Mouse (Mus musculus) bone marrow macrophage, adult 2 months (primary cell): ENCODE data around the gene Fabp3.

Experiments used
- CTCF ChIP-seq: IDR thresholded peaks from 2 replicates; pipeline ENCODE4 v1.5.1; 2012; ENCODE audit warnings: low read depth, mild to moderate bottlenecking, low read length, moderate library complexity
- POLR2A ChIP-seq: IDR thresholded peaks from 2 replicates; pipeline ENCODE4 v1.6.1; 2012; ENCODE audit warnings: mild to moderate bottlenecking, low read depth, low read length, borderline replicate concordance

DNA sequence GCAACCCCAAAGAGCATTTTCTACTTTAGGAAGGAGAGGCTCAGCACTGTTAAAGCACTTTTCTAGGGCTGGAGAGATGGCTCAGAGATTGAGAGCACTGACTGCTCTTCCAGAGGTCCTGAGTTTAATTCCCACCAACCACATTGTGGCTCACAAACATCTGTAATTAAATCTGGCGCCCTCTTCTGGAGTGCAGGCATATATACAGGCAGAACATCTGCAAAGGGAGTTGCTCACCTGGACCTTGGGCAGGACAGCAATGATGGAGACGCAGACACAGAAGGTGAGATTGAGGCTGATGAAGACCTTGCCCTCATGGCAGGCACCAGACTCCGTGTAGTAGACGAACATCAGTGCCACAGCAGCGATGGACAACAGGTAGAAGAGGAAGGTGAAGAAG is 48.0 kb upstream of the Fabp3 start:
- TF ChIP-seq CTCF (peak; percentile 55), POLR2A (no peak)
